Mouse (Mus musculus) thymus, postnatal 36 days (tissue): ENCODE results near the gene Ralgps1.

Experiments used
- DNase-seq, 2 experiments: peaks; one replicate each; pipeline ENCODE4 v3.0.0; 2022; ENCODE audit warnings: mixed read lengths in 2 of 2

Gene Ralgps1

DNA sequence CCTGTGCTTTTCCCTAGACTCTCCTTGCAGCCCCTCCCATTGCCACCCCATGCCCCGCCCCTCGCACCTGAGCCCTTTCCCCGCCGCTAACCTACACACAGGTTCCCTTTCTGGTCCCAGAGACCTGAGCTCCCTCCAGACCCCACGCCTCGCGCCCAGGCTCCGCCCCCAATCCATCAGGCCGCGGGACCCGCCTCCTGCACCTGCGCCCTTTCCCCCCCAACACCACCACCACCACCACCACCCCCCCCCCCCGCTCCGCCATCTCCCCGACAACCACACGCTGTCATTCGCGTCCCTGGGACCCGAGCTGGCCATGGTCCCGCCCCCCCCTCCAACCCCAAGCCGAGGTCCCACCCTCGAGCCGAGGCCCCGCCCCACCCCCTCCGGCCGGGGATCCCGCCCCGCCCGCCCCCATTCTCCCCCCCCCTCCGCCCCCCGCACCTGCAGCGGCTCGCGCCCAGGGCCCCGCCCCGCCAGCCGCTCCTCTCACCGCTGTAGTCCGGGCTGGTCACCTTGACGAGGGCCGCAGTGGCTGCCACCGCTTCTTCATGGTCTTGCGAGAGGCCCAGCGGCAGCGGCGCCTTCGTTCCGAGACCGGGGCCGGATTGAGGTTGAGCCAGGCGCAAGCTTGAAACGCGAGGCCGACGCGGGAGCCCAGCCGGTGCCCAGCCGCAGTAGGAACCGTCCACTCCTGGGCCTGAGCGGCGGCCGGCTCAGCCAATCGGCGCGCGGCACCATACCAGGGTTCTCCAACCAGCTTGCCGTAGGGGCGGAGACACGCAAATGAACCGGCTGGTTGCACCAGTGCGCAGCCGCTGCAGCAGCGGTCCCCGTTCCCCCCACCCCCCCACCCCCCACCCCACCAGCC lies at the start of gene Ralgps1:
TSS of gene Ralgps1 (minus strand) at position 710 of the 871 bp plus-strand sequence.
- peak; percentile 93 to 98 for DNase-seq

DNA sequence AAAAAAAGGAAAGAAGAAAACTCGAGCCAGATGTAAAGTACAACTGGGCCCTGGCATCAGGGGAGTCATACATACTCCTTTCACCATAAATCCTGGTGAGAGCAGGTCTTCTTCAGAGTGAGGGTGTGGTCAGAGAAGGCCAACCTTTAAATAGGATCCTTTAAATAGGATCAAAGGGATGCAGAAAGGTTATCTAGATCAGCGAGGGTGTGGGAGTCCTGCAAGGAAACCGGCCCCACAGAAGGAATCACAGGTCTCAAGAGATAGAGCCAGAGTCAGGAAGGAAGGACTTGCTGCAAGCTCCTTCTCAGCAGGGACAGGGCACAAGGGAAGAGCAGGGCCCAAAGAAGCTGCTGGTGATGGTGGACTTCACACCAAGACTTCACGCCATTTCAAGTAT lies 46.2 kb upstream of the Ralgps1 start:
- DNase-seq: no peak

DNA sequence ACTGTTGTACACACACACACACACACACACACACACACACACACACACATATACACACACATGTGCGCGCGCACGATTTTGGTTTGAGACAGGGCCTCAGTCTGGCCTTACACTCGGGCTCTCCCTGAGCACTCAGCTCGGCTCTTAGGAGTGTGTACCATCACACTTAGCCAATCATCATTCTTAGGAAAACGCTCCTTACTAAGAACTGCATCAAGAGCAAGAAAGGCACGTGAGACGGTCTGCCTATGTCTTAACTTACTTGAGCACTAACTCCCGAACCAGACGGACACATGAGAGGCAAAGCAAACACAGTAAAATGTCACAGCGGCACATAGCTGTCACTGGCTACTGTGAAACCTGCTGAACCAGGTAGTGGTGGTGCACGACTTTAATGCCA lies 42.7 kb upstream of the Ralgps1 start:
- DNase-seq: no peak

DNA sequence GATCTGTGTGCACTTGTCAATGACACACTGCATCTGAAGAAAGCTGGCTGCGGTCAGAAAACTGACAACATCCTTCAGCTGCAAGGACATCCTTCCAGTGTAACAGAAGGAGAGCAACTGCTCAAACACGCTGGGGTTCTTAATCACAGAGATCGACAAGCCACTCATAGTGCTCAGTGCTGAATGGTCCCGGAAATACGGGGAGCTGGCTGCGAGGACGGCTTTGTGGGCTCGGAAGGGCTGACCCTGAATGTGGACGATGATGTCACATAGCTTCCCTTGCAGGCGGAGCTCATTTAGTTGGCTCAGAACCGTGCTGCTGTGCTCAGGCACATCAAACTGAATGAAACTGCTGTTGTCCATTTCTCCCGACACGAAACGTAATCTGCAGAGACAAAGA lies 40.8 kb upstream of the Ralgps1 start:
- no peak for DNase-seq

DNA sequence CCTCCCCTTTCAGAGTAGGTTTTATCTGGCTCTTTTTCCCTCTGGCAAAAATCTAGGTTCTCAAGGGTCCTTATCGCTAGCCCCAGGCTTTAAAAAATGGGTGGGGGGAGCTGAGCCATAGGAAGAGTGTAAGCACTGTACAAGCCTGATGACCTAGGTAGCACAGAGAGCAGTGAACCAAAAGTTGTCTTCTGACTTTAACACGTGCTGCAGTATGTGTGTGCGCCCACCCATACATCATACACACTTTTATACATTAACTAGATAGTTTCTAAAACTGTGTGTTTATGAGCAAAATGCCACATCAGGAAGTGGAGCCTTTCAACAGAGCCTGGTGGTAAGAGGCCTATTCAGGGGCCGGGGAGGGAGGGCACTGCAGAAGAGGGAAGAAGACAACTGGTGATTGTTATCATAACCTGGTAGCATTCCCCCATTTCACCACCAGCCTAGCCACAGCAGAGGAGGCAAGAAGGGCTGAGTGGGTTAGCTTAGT lies 32.3 kb upstream of the Ralgps1 start:
- peak; percentile 17 to 48 for DNase-seq

DNA sequence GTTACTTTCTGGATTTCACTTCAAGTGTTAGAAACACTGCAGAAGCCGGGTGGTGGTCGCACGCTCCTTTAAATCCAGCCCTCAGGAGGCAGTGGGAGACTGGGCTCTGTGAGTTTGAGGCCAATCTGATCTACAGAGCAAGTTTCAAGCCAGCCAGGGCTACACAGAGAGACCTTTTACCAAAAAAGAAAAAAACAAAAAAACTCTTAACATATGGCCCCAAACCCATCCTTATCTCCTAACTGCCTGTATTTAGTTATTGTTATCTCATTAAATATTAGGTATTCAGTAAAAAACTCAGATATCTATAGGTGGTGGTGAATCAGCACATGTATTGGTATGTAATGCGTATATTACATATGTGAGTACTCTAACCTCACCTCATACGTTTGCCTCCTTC lies 31.4 kb upstream of the Ralgps1 start:
- no peak for DNase-seq

DNA sequence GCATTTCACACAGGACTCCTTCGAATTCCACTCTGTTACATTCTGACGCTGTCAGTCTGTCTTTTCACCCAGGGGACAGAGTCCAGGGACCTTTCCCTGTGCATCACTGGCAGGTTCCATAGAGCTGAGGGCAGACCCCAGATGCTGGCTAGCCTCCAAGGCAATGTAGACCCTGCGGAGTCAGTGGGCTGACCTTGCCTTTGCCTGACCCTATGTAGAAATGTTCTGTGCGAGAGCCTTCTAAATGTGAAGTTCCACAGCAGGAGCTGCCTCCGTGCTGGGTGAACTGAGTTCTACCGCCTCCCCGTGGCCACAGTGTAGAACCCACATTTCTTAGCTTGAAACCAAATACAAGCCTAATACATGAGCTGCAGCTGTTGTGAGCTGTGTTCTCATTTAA lies 30.9 kb upstream of the Ralgps1 start:
- DNase-seq: peak; percentile 55 to 56

DNA sequence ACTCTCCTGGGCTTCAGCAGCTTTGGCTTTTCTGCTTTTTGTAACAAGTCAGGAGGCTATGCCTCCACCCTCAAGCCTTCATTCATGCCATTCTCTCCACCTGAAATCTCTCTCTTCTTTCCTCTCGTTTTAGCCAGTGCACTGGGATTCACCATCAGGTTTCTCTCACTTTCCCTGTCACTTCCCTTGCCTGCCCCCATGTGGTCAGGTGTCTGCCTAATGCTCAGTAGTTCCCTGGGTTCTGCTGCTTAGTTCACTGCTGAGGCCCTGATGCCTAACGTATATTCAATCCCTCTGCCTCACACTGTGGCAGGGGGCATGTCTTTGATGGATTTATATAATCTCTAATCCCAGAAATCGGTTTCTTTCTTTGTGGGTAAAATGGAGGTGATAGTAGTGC lies 29.9 kb upstream of the Ralgps1 start:
- DNase-seq: peak; percentile 22 to 31

DNA sequence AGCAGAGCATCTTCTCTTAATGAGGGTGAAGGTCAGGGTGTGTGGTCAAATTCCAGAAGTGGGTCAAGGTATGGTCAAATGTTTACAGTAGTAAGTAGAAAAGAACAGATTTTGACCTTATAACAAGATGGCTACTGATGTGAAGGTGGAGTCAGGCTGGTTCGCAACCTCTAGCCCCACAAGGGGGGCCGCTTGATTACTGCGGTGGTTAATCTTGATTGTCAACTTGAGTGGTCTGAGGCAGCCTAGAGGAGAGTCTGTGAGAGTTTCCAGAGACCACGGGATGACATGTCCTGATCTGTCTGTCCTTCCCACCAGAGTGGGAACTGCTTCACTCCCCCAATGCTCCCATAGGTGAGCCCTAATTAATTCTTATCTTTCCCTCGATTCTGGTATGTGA lies 29.3 kb upstream of the Ralgps1 start:
- DNase-seq: no peak

DNA sequence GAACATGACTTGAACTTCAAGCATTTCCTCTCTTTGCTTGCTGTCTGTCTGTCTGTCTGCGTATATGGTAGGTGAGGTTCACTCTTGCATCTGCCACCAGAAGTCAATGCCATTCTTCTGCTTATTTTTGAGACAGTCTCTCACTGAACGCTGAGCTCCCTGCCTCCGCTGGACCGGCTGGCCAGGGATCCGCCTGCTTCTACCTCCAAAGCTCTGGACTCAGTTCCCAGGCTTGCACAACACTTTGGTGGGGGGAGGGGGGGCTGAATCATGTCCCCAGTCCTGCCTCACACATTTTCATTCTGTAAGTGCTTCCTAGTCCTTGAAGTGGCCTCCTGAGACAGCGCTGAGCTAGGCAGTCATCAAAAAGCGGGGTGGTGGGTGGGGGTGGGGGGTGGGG lies 27.8 kb upstream of the Ralgps1 start:
- DNase-seq: no peak

DNA sequence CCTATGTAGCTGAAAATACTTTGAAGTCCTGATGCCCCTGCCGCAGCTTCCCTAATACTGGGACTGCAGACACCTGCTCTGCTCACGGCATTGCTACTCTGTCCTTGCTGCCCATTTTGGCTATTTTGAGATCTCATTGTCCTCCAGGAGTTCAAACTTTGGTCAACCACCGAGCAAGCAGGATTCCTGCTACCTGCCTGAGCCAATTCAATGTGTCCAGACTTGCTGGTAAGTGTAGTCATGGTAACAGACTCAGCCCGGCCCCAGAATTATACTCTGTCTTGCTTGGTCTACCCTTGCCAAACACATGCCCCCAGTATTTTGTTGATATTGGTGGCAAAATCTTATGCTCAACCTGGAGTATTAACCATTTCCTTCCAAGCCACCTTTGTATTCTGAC lies 25.8 kb upstream of the Ralgps1 start:
- no peak for DNase-seq

DNA sequence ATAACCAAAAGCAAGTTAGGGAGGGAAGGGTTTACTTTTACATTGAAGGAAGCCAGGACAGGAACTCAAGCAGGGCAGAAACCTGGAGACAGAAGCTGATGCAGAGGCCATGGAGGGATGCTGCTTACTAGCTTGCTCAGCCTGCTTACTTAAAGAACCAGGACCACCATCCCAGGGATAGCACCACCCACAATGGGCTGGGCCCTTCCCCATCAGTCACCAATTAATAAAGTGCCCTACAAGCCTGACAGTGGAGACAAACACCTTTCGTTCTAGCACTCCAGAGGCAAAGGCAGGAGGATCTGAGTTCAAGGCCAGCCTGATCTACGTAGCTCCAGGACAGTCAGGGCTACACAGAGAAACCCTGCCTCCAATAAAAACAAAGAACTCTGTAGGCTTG lies 23.8 kb upstream of the Ralgps1 start:
- DNase-seq: no peak

DNA sequence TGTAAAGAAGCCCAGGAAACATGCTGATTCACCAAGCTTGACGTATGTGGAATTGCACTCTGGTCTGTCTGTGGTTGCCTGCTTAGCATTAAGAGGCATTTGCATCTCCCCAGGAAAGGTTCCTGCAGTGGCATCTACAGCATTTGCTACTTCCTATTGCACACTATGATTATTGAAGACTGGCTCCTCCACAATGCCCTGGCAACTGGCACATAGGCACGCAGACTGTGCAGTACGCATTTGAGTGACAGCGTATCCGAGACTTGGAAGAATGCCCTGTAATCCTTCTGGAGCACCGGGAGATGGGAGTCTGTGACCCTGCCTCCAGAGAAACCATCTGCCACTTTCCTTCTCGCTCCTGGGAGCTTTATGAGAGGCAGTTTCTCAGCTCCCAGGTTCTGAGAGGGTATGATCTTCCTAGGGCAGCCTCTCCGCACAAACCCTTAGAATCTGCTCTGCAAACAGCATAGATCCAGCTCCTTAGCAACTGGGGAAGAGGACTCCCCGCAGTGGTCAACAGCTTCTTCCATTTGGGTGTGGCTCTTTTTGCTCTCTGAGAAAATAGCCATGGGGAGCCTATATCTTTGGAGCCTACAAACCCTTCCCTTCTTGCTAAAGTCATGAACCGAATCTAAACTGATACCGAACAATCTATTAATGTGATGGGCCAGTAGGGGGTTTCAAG lies 22.8 kb upstream of the Ralgps1 start:
- DNase-seq: no peak

DNA sequence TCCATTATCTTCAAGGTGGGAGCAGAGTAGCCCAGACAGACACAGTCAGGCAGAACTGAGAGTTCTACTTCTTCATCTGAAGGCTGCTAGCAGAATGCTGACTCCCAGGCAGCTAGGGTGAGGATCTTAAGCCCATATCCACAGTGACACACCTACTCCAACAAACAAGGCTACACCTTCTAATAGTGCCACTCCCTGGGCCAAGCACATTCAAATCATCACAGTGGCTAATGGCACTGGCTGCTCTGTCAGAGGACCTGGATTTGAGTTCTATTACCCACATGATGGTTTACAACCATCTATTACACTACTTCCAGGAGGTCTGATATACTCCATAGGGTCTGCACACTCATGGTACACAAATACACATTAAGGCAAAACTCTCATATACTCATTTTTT lies 21.7 kb upstream of the Ralgps1 start:
- DNase-seq: no peak

DNA sequence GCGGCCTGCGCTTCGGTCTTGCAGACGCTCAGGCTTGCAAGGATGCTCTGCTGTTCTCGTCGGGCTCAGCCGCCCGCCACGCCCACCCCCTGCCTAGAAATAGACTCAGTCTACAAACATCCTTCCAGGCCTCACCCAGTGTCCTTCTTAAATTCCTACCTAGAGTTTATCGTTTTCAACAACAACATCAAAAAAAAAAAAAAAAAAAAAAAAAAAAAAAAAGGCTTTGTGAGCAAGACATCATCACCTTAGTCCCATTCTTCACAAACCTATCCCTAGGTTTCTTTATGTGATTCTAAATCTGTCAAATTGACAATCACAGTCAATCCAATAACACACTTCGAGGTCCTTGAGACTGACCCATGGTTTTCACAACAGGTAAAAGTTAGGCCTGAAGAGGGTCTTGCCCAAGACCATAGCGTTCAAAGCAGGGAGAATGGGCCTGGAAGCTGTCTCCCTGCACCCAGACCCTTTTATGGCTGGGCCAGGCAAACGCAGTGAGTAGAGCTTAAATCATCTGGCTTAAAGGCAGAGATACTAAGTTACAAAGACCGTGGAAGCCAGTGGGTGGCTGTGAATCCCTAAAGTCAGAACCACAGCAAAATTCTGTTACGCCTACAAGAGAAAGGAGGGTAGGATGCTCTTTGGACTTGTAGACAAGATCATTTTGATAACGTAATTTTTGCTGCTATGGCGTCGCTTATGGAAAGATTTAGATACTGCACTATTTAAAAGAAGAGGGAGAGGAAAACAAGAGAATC lies 542 bp upstream of the Ralgps1 start:
- DNase-seq: no peak

DNA sequence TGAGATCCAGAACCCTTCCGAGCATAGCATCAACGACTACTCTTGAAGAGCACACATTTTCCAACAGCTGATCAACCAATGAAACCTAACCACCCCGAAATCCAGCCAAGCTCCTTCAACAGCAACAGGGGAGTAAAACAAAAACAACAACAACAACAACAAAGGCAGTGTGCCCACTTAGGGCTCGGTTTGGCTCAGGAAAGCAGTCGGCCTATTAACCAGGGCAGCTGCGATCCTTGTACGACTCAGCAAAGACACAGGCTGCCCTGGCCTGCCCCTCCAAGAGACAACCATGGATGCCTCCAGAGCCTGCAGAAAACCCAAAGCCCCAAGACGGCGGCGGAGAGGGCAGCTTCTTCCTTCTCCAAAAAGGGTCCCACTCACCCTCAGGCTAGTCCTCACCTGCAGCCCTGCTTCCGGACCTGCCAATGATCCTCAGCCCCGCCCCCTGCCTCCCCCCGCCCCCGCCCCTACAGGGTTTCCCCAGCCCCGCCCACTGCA lies 960 bp downstream of the Ralgps1 start:
- DNase-seq: no peak

DNA sequence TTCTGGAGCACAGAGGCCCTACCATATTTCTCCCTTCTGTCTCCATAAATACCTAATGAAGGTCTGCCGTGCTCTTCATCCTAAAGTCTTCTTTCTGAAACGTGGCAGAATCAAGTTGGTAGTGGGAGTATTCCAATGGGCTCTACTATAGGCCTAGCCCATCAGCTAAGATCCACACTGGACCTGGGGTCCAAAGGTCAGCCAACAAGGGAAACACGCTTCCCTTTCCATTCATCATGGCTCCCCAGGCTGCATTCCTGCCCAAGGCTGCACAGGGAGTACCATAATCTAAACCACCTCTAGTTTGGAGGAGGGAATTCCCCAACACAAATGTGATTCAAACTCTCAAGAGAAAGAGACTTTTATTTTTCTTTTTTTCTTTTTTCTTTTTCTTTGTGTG lies 1.8 kb downstream of the Ralgps1 start:
- DNase-seq: no peak

DNA sequence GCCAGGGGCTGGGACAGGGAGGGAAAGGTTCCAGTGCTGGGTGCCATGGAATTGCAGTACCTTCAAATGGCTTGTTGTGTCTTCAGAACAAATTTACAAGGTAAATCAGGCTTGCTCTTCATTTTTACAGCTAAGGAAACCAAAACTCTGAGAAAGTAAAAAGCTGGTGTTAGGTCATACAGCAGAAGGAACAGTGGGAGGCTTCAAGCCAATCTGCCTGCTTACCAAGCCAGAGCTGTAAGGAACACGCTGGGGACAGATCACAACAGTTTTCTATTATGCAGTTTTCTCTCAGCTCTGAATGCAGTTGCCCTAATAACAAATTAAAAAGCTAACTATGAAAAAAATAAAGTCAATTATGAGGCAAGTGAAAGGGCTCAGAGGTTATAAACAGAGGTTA lies 2.8 kb downstream of the Ralgps1 start:
- DNase-seq: no peak

DNA sequence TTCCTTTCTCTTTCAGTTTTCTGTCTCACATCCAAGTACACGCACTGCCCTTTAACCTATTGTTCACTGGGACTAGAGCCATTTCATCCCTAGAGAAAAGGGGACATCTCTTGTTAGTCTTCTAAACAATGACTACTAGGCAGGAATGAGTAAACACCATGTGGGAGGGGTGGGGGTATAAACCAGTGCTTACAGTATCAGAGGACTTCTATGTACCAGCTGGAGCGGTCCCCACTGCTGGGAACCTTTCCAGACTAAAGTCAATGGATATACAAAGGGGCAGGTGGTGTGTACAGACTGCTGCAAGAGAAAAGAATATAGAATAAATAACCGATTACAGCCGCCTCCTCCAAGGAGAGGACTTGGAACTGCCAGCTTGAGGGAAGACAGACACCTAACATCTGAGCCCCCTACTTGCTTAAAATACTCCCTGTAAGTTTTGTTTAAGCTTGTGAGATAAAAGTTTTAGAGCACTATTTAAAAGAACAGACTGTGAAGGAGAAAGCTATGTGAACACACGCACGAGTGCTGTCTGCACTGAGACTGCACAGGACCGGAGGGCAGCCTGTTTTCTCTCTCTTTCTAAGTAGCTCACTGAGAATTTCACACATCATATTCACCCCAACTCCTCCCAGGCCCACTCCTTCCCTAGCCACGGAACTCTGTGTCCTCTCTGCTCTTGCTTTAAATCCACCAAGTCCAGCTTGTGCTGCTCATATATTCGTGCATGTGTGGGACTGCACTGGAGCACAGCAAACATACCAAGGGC lies 5.4 kb downstream of the Ralgps1 start:
- no peak for DNase-seq

DNA sequence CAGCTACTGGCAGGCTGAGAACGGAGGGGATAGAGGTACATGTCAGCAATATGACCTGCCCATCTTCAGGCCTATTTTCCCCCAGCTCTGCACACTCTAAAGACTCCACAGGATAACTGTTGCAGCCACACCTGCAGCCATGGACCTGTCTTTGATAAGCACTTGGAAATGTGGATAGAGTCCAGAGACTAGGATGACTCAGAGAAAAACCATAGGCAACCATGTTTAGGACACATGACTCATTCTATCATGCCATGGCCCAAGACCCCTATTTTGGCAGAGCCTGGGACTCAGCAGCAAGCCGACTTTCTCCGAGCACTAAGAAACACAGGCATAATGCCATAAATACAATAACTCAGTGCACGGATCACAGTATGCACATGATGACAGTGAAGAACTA lies 6.6 kb downstream of the Ralgps1 start:
- no peak for DNase-seq

DNA sequence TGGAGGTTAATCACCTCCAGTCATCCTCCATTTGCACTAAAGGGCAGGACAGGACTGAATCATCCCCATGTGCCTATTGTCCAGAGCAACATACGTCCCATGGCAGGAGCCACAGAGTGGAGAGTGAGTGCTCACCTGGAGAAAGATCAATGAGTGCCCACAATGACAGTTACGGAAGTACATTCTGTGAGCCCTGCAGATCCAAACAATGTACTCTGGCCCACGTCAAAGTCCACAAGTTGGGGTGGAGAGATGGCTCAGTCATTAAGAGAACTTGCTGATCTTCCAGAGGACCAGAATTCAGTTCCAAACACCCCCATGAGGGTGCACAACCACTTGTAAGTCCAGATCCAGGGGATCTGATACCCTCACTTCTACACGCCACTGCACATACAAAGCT lies 7.4 kb downstream of the Ralgps1 start:
- no peak for DNase-seq

DNA sequence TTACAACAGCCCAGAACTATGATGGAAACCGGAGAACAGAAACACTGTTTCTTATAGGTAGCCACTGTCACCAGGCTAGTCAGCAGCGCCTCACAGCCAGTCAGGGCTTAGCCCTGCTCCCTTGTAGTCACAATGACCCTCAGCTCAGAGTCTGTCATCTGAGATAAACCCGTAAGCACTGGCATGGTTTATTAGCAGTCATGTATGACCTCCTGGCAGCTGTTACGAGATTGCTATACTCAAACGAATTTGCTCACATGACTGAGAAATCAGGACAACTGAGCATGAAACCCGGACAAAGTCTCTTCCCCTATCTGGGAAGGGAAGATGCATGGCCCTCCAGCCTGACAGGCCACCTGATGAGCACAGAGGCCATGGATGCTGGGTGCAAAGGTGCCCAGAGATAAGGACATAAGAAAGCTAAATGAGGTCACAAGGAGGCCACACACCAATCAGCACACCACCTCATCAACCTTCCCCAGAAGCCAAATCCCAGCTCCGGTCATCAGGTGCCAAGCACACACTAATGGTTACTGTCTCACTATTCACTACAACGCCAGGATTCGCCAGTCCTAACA lies 10.1 kb downstream of the Ralgps1 start:
- no peak for DNase-seq
